ENCODE assay signal across 21 mouse cellular contexts in genomic region chr2:118680926-118681325, GRCm38 (mm10). TPM values are rescaled to one million over a fixed set of nuclear protein-coding genes. Genes with fewer than 3 reads are reported as not detected.
"Had no signal": no experiment of that assay in that cellular context is flagged by ENCODE, and none has a peak within 500 bp of the region (broad histone marks: within the 10 kb centered on the region; RNA-seq: fewer than 3 reads in every experiment).

No protein-coding gene starts in this region.

- H3K4me3 ChIP-seq: neural tube, embryonic 12.5 days; neural tube, embryonic 13.5 days; neural tube, embryonic 15.5 days; stomach, embryonic 15.5 days had no signal

- H3K36me3 ChIP-seq: neural tube, embryonic 12.5 days; neural tube, embryonic 13.5 days; stomach, embryonic 15.5 days had no signal

- H3K9me3 ChIP-seq: neural tube, embryonic 12.5 days; neural tube, embryonic 13.5 days; neural tube, embryonic 15.5 days; stomach, embryonic 15.5 days had no signal

- H3K4me2 ChIP-seq: neural tube, embryonic 12.5 days; neural tube, embryonic 13.5 days; neural tube, embryonic 15.5 days; stomach, embryonic 15.5 days had no signal

- H3K9ac ChIP-seq: neural tube, embryonic 12.5 days; neural tube, embryonic 13.5 days; neural tube, embryonic 15.5 days; stomach, embryonic 15.5 days had no signal

- H3K27ac ChIP-seq: neural tube, embryonic 12.5 days; neural tube, embryonic 13.5 days; neural tube, embryonic 15.5 days; stomach, embryonic 15.5 days; stomach, postnatal 0 days had no signal

- DNase-seq: retina, postnatal 1 day; right cerebral cortex, adult 18-20 months; right cerebral cortex, postnatal 14 days; right cerebral cortex, postnatal 25 days; right cerebral cortex, postnatal 4 days; spleen, adult 18-20 months; thymus, adult 18-20 months; thymus, adult 2 months; thymus, postnatal 14 days; thymus, postnatal 25 days; thymus, postnatal 36 days; thymus, postnatal 4 days had no signal

RNA-seq across cellular contexts. Expression of gene Ankrd63, which starts 22.8 kb away (rescaled TPM):
- polyA plus RNA-seq: neural tube, embryonic 11.5 days; neural tube, embryonic 12.5 days; neural tube, embryonic 13.5 days; neural tube, embryonic 14.5 days; neural tube, embryonic 15.5 days; stomach, embryonic 14.5 days; thymus, postnatal 0 days had no signal
